Mouse (Mus musculus) small intestine, adult 2 months (tissue): ENCODE results near the gene Cabp5. TPM values are rescaled to one million over a fixed set of nuclear protein-coding genes. Genes with fewer than 3 reads are reported as not detected.
"Not testable (repeated sequence)": the region's sequence is repeated elsewhere in the genome, so short reads cannot be mapped to it uniquely, and the experiment has no call there.

Experiments
- H3K27ac ChIP-seq: fragments of 200-500 bp; 2 replicates; pipeline ENCODE4 v1.5.1; 2012; ENCODE audit warnings: low read depth, low read length, control low read depth, inconsistent platforms; ENCODE audit not compliant: insufficient read depth
- H3K27me3 ChIP-seq: fragments of 200-500 bp; 2 replicates; pipeline ENCODE4 v1.6.1; 2012; ENCODE audit warnings: mild to moderate bottlenecking, moderate library complexity, low read length, inconsistent platforms; ENCODE audit not compliant: control insufficient read depth, insufficient read depth
- H3K36me3 ChIP-seq: fragments of 200-500 bp; 2 replicates; pipeline ENCODE4 v1.6.1; 2012; ENCODE audit warnings: mild to moderate bottlenecking, low read length, control low read depth, inconsistent platforms; ENCODE audit not compliant: control insufficient read depth, insufficient read depth
- H3K4me1 ChIP-seq: fragments of 200-500 bp; 2 replicates; pipeline ENCODE4 v1.6.1; 2012; ENCODE audit warnings: low read length, inconsistent platforms, mixed read lengths; ENCODE audit not compliant: control insufficient read depth, insufficient read depth, insufficient read length
- H3K4me3 ChIP-seq: fragments of 200-500 bp; 2 replicates; pipeline ENCODE4 v1.5.1; 2012; ENCODE audit warnings: low read depth, mild to moderate bottlenecking, control low read depth, inconsistent platforms, low read length, moderate library complexity
- CTCF ChIP-seq: fragments of 200-500 bp; IDR thresholded peaks from 2 replicates; pipeline ENCODE4 v1.5.1; 2012; ENCODE audit warnings: low read depth, mild to moderate bottlenecking, control low read depth, inconsistent platforms, low read length, moderate library complexity, mixed read lengths; ENCODE audit not compliant: insufficient replicate concordance, insufficient read length; ENCODE audit errors: extremely low read depth
- POLR2A ChIP-seq: fragments of 200-500 bp; IDR thresholded peaks from 2 replicates; pipeline ENCODE4 v1.6.1; 2012; ENCODE audit warnings: low read depth, mild to moderate bottlenecking, control low read depth, inconsistent platforms, low read length, moderate library complexity
- WGBS: fragments of 180-500 bp; shearing (Covaris S2); methylation state at CpG from one replicate; pipeline ENCODE4 v1.1.7; 2018; 5-methylcytosine and 5-hydroxymethylcytosine counted together
- polyA plus RNA-seq: library from polyadenylated mRNA; depleted of rRNA; stranded (reverse); fragments of >200 nt; gene quantifications from 2 replicates; pipeline ENCODE4 v1.2.3, GENCODE M21; 2012; rRNA removed

The Cabp5 gene
- not detected in 2 replicates for polyA plus RNA-seq

- Histone ChIP-seq H3K4me3 (no peak within 1 kb of the TSS), H3K27ac (no peak within 1 kb of the TSS), H3K36me3 (no peaks in the 10 kb centered on the region), H3K4me1 (no peaks in the 10 kb centered on the region), H3K27me3 (no peaks in the 10 kb centered on the region)
- TF ChIP-seq POLR2A, result no peak
- TF ChIP-seq CTCF, result no peak
- WGBS, result 77% methylated on average over 1 of the region's 1 CpGs
These were observed at the start of gene Cabp5 for GRCm38 (mm10) chr7:13397832-13398231. Gene Cabp5, plus strand, starts transcription at chr7:13398132.

GRCm38 (mm10) chr7:13355943-13356342 is 42.0 kb upstream of the Cabp5 start:
- no peak overlapping the region for H3K4me3 ChIP-seq
- H3K27me3 ChIP-seq, result no peaks in the 10 kb centered on the region
- TF ChIP-seq CTCF (no peak), POLR2A (no peak)

GRCm38 (mm10) chr7:13380588-13380987 is 17.3 kb upstream of the Cabp5 start:
- WGBS, result 83% methylated on average over 2 of the region's 2 CpGs
- no peak for TF ChIP-seq CTCF
- no peak for TF ChIP-seq POLR2A
- H3K27ac ChIP-seq, result no peak overlapping the region
- no peaks in the 10 kb centered on the region for H3K36me3 ChIP-seq
- no peak overlapping the region for H3K4me3 ChIP-seq
- H3K27me3 ChIP-seq, result no peaks in the 10 kb centered on the region
- H3K4me1 ChIP-seq, result no peaks in the 10 kb centered on the region

More at GRCm38 (mm10) chr7:13355943-13356342, 42.0 kb upstream of the Cabp5 start:
- H3K27ac ChIP-seq, result no peak overlapping the region
- H3K36me3 ChIP-seq, result 0 out of 2 replicates have a peak, but pooled peaks cover 3% of the 10 kb centered on the region
- H3K4me1 ChIP-seq, result no peaks in the 10 kb centered on the region

GRCm38 (mm10) chr7:13450541-13450940 is 52.6 kb downstream of the Cabp5 start, which contains the start of gene Bsph1:
Gene Bsph1, plus strand, starts transcription at chr7:13450841.
- not testable (repeated sequence) for H3K27ac ChIP-seq, H3K36me3 ChIP-seq, H3K4me3 ChIP-seq, H3K4me1 ChIP-seq, H3K27me3 ChIP-seq
- WGBS, result 85% methylated on average over 1 of the region's 1 CpGs

Other genes starting within 250 kb of the Cabp5 start
- not detected in 2 replicates for gene Vmn1r88, start 238.6 kb upstream of the Cabp5 start, polyA plus RNA-seq
- not detected in 2 replicates for gene Vmn1r89, start 185.1 kb upstream of the Cabp5 start, polyA plus RNA-seq
- gene Lig1, start 120.8 kb upstream of the Cabp5 start, polyA plus RNA-seq, result 4.0 and 10.1 TPM in 2 replicates
- 1.7 and 2.4 TPM in 2 replicates for gene Zswim9, start 119.4 kb upstream of the Cabp5 start, polyA plus RNA-seq
- gene Pla2g4c, start 73.5 kb upstream of the Cabp5 start, polyA plus RNA-seq, result 0.61 and 4.5 TPM in 2 replicates
- not detected in 2 replicates for gene Bsph1, start 52.7 kb downstream of the Cabp5 start, polyA plus RNA-seq
- not detected in 2 replicates for gene Bsph2, start 172.9 kb downstream of the Cabp5 start, polyA plus RNA-seq
- gene Sult2a5, start 225.8 kb downstream of the Cabp5 start, polyA plus RNA-seq, result not detected in 2 replicates